Mouse (Mus musculus) layer of hippocampus, adult 9-11 months (tissue): ENCODE measurements at regions not wholly inside any gene's neighbourhood (a gene's known extent, or its start where the extent isn't known, plus 50 kb on each side); places are given as distances from the start of the nearest gene placed in this dataset.
"Not testable (repeated sequence)": the region's sequence is repeated elsewhere in the genome, so short reads cannot be mapped to it uniquely, and the experiment has no call there.

Source experiments
- DNase-seq: peaks from one replicate; pipeline ENCODE4 v3.0.0; 2022

- no peak for DNase-seq
Observed at GRCm38 (mm10) chr7:82047456-82047855, 55.4 kb upstream of the Bnc1 start.

- no peak for DNase-seq
Observed at GRCm38 (mm10) chr7:82053411-82053810, 61.3 kb upstream of the Bnc1 start.

- DNase-seq = no peak
Observed at GRCm38 (mm10) chr7:82056551-82057230, 64.6 kb upstream of the Bnc1 start.

- DNase-seq = peak; percentile 14
Observed at GRCm38 (mm10) chr7:82063407-82063806, 71.3 kb upstream of the Bnc1 start.

GRCm38 (mm10) chr7:82069629-82070450, 77.7 kb upstream of the Bnc1 start:
- no peak for DNase-seq

GRCm38 (mm10) chr7:82070946-82071727, 79.0 kb upstream of the Bnc1 start:
- DNase-seq = no peak

GRCm38 (mm10) chr7:82075359-82075758, 83.3 kb upstream of the Bnc1 start:
- no peak for DNase-seq

GRCm38 (mm10) chr7:82081851-82082250, 89.8 kb upstream of the Bnc1 start:
- DNase-seq = no peak

- DNase-seq = no peak
Observed at GRCm38 (mm10) chr7:82082883-82083282, 90.8 kb upstream of the Sh3gl3 start.

GRCm38 (mm10) chr7:82084473-82084872, 89.2 kb upstream of the Sh3gl3 start:
- DNase-seq = no peak

GRCm38 (mm10) chr7:82085205-82085604, 88.4 kb upstream of the Sh3gl3 start:
- DNase-seq = no peak

GRCm38 (mm10) chr7:82098136-82098535, 75.5 kb upstream of the Sh3gl3 start:
- DNase-seq = no peak

- DNase-seq = no peak
Observed at GRCm38 (mm10) chr7:82101314-82101713, 72.3 kb upstream of the Sh3gl3 start.

GRCm38 (mm10) chr7:82105631-82106030, 68.0 kb upstream of the Sh3gl3 start:
- DNase-seq = no peak

- not testable (repeated sequence) for DNase-seq
Observed at GRCm38 (mm10) chr7:82109141-82109540, 64.5 kb upstream of the Sh3gl3 start.

GRCm38 (mm10) chr7:82109550-82109949, 64.1 kb upstream of the Sh3gl3 start:
- DNase-seq = no peak

GRCm38 (mm10) chr7:82109977-82110376, 63.7 kb upstream of the Sh3gl3 start:
- no peak for DNase-seq

GRCm38 (mm10) chr7:82112046-82112445, 61.6 kb upstream of the Sh3gl3 start:
- DNase-seq = no peak

- no peak for DNase-seq
Observed at GRCm38 (mm10) chr7:82115646-82116045, 58.0 kb upstream of the Sh3gl3 start.

- DNase-seq = peak; percentile 84
Observed at GRCm38 (mm10) chr7:82119266-82119665, 54.4 kb upstream of the Sh3gl3 start.

GRCm38 (mm10) chr7:82119866-82120265, 53.8 kb upstream of the Sh3gl3 start:
- DNase-seq = no peak

- peak; percentile 57 for DNase-seq
Observed at GRCm38 (mm10) chr7:82121746-82122145, 51.9 kb upstream of the Sh3gl3 start.
